ENCODE assay signal across 17 mouse cellular contexts in genomic region chr19:60265789-60266188, GRCm38 (mm10). TPM values are rescaled to one million over a fixed set of nuclear protein-coding genes. Genes with fewer than 3 reads are reported as not detected.
A peak's percentile ranks its signal among the peaks of the same experiment; 100 is the strongest.
DNase-seq lines count a peak whose midpoint lies in the region; ATAC-seq lines count a peak whose summit lies in the region.
"Had no signal": no experiment of that assay in that cellular context is flagged by ENCODE, and none has a peak within 500 bp of the region (broad histone marks: within the 10 kb centered on the region; RNA-seq: fewer than 3 reads in every experiment).

No protein-coding gene starts in this region.

- ATAC-seq in granulocyte monocyte progenitor cell, adult 5-6 weeks (replicated peaks; ENCODE audit: poor library complexity, severe bottlenecking), result peak; percentile 97
- peak; percentile 74 for ATAC-seq in megakaryocyte progenitor cell, adult 5-6 weeks (replicated peaks; ENCODE audit: poor library complexity)
- ATAC-seq: forebrain, embryonic 14.5 days; forebrain, embryonic 16.5 days had no signal

- peak; percentile 9 for DNase-seq in 416B (ENCODE audit: low read depth)
- DNase-seq in fat pad, adult 2 months (ENCODE audit: extremely low read depth, low read depth, low spot score), result peak; percentile 31
- no peak for DNase-seq in cerebellum, adult 18-20 months
- DNase-seq in urinary bladder, postnatal 14 days (ENCODE audit: low spot score), result no peak
- DNase-seq in kidney, adult 11 months, result no peak
- DNase-seq: adrenal gland, adult 2 months; adrenal gland, postnatal 10 days; adrenal gland, postnatal 25 days; cerebellum, adult 11 months; cerebellum, adult 2 months; cerebellum, adult 9-10 months; cerebellum, postnatal 10 days; cerebellum, postnatal 25 days had no signal

RNA-seq across cellular contexts. Expression of gene Fam204a, which starts 39.3 kb away (rescaled TPM):
- 15.6 and 28.9 TPM in 2 replicates for total RNA-seq in granulocyte monocyte progenitor cell, adult 5-6 weeks (2014; fragmentation: Nextera tagmentation)
- 56.7 and 80.0 TPM in 2 replicates for total RNA-seq in granulocyte monocyte progenitor cell, adult 5-6 weeks (2017)
- 33.3 and 33.7 TPM in 2 replicates for total RNA-seq in megakaryocyte progenitor cell, adult 5-6 weeks (2015)
- total RNA-seq in megakaryocyte progenitor cell, adult 5-6 weeks (2017), result 72.7 and 77.2 TPM in 2 replicates

Comparison
In these comparisons a context has a peak if more than half of its experiments do, and no peak if none do; other contexts are left out.
1. DNase-seq: peak in 416B (single experiment) and fat pad, adult 2 months (single experiment); none in cerebellum, adult 18-20 months (0 of 2), urinary bladder, postnatal 14 days (single experiment) and kidney, adult 11 months (single experiment).